Mouse (Mus musculus) limb, embryonic 14.5 days (tissue): ENCODE results near the gene Jak1. TPM values are rescaled to one million over a fixed set of nuclear protein-coding genes. Genes with fewer than 3 reads are reported as not detected.

ENCODE experiments used
- ATAC-seq: fragments of 200-750 bp; cut with Nextera tagmentation; 2 replicates; pipeline ENCODE4 v1.8.0; 2017; ENCODE audit warnings: low read depth, moderate number of reproducible peaks, moderate TSS enrichment; ENCODE audit not compliant: low FRiP score
- DNase-seq: peaks from one replicate; pipeline ENCODE4 v3.0.0-alpha.2; 2015; ENCODE audit warnings: low spot score
- H3K27ac ChIP-seq: fragments of 300-500 bp; sonication (generic); replicated peaks from 2 replicates; pipeline ENCODE4 v1.5.1; 2014; ENCODE audit warnings: low read depth, mild to moderate bottlenecking, low read length, moderate library complexity, mixed read lengths
- H3K27me3 ChIP-seq: fragments of 300-500 bp; sonication (generic); 2 replicates; pipeline ENCODE4 v1.6.1; 2014; ENCODE audit warnings: low read length, mixed read lengths; ENCODE audit not compliant: control insufficient read depth, insufficient read depth
- H3K36me3 ChIP-seq: fragments of 300-500 bp; sonication (generic); 2 replicates; pipeline ENCODE4 v1.6.1; 2014; ENCODE audit warnings: mild to moderate bottlenecking, low read length, moderate library complexity, mixed read lengths; ENCODE audit not compliant: control insufficient read depth, insufficient read depth
- H3K4me1 ChIP-seq: fragments of 300-500 bp; sonication (generic); 2 replicates; pipeline ENCODE4 v1.6.1; 2014; ENCODE audit warnings: antibody characterized with exemption, low read length, mixed read lengths; ENCODE audit not compliant: control insufficient read depth, insufficient read depth
- H3K4me2 ChIP-seq: fragments of 300-500 bp; sonication (generic); replicated peaks from 2 replicates; pipeline ENCODE4 v1.6.1; 2014; ENCODE audit warnings: low read depth, mild to moderate bottlenecking, low read length, moderate library complexity; ENCODE audit not compliant: severe bottlenecking
- H3K4me3 ChIP-seq: fragments of 300-500 bp; sonication (generic); replicated peaks from 2 replicates; pipeline ENCODE4 v1.5.1; 2014; ENCODE audit warnings: low read length
- H3K9ac ChIP-seq: fragments of 300-500 bp; sonication (generic); 2 replicates; pipeline ENCODE4 v1.6.1; 2014; ENCODE audit warnings: mild to moderate bottlenecking, low read depth, low read length, moderate library complexity; ENCODE audit not compliant: severe bottlenecking
- H3K9me3 ChIP-seq: fragments of 300-500 bp; sonication (generic); 2 replicates; pipeline ENCODE4 v1.6.1; 2016; ENCODE audit warnings: low read length; ENCODE audit not compliant: control insufficient read depth
- POLR2A ChIP-seq: fragments of 200-500 bp; IDR thresholded peaks from 2 replicates; pipeline ENCODE4 v1.8.0; 2012; ENCODE audit warnings: inconsistent platforms, mild to moderate bottlenecking, moderate library complexity, borderline replicate concordance; ENCODE audit not compliant: insufficient read depth, insufficient read length; ENCODE audit errors: extremely low read depth
- WGBS: fragments of 180-500 bp; shearing (Covaris S2); extraction: QIAGEN DNeasy Blood & Tissue Kit; methylation state at CpG from one replicate; pipeline ENCODE4 v1.1.7; 2014; 5-methylcytosine and 5-hydroxymethylcytosine counted together
- polyA plus RNA-seq, 2 experiments: library from polyadenylated mRNA; depleted of rRNA in 1 of 2; stranded (reverse) in 1 of 2; unstranded in 1 of 2; fragments of >200 nt; fragmentation: Nextera tagmentation in 1 of 2; extraction: Ambion mirVana in 1 of 2; gene quantifications; 2 replicates each; pipeline versions ENCODE4 v1.2.1 to v1.2.3; 2012 to 2014

Gene Jak1
- polyA plus RNA-seq, 2 experiments = 59.7 to 105 TPM

DNA sequence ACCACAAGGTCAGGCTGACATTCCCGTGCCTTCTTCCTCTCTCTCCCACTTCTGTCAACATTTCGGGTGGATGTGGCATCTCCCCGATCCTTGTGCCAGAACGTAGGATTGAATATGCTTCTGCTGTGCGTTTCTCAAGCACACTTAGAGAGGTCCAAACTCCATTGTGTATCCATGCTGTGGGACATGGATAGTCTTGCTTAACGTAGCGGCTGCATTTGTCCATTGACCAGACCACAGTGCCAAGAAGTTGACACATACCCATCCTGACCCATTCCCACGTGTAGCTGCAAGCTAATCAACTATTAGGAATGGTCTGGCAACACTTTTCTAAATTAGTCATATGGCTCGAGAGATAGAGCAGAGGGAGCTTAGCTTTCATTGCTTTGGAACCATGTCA, 40.0 kb upstream of the Jak1 start:
- Histone ChIP-seq H3K4me2 (no peak overlapping the region), H3K27ac (no peak overlapping the region), H3K9me3 (no peaks in the 10 kb centered on the region), H3K27me3 (no peaks in the 10 kb centered on the region), H3K36me3 (no peaks in the 10 kb centered on the region), H3K4me1 (peaks cover 14% of the 10 kb centered on the region), H3K4me3 (no peak overlapping the region), H3K9ac (no peak overlapping the region)
- no peak for ATAC-seq
- no peak for DNase-seq
- 76% methylated on average over 9 of the region's 9 CpGs for WGBS
- no peak for TF ChIP-seq POLR2A

DNA sequence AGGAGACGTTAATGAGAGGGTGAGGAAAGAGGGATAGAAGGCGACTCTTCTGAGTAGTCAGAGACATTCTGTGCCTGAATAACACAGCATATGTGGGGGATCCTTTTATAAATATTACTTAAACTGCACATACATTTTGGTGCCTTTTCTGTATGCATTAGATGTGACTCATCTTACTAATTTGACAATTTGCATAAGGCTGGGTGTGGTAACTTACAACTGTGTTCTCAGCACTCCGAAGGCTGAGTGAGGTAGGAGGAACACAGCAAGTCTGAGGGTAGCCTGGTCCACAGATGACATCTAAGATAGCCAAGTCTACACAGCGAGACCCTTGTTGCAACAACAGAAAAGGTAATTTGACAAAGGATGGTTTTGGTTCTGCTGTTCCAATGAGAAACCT, 39.0 kb upstream of the Jak1 start:
- Histone ChIP-seq H3K4me3 (no peak overlapping the region), H3K36me3 (no peaks in the 10 kb centered on the region), H3K4me2 (no peak overlapping the region), H3K27me3 (no peaks in the 10 kb centered on the region), H3K27ac (no peak overlapping the region), H3K9me3 (no peaks in the 10 kb centered on the region), H3K9ac (no peak overlapping the region), H3K4me1 (peaks cover 14% of the 10 kb centered on the region)
- 85% methylated on average over 4 of the region's 4 CpGs for WGBS
- DNase-seq (no peak), ATAC-seq (no peak)
- no peak for TF ChIP-seq POLR2A

GRCm38 (mm10) chr4:101300392-101300910, 35.4 kb upstream of the Jak1 start:
- H3K4me2 ChIP-seq = no peak overlapping the region
- no peak for DNase-seq
- no peaks in the 10 kb centered on the region for H3K27me3 ChIP-seq
- peaks cover 10% of the 10 kb centered on the region for H3K4me1 ChIP-seq
- 42% methylated on average over 4 of the region's 4 CpGs for WGBS
- no peaks in the 10 kb centered on the region for H3K36me3 ChIP-seq
- no peak for ATAC-seq
- no peak overlapping the region for H3K4me3 ChIP-seq
- no peak for TF ChIP-seq POLR2A
- H3K27ac ChIP-seq = no peak overlapping the region
- H3K9me3 ChIP-seq = no peaks in the 10 kb centered on the region
- H3K9ac ChIP-seq = no peak overlapping the region

DNA sequence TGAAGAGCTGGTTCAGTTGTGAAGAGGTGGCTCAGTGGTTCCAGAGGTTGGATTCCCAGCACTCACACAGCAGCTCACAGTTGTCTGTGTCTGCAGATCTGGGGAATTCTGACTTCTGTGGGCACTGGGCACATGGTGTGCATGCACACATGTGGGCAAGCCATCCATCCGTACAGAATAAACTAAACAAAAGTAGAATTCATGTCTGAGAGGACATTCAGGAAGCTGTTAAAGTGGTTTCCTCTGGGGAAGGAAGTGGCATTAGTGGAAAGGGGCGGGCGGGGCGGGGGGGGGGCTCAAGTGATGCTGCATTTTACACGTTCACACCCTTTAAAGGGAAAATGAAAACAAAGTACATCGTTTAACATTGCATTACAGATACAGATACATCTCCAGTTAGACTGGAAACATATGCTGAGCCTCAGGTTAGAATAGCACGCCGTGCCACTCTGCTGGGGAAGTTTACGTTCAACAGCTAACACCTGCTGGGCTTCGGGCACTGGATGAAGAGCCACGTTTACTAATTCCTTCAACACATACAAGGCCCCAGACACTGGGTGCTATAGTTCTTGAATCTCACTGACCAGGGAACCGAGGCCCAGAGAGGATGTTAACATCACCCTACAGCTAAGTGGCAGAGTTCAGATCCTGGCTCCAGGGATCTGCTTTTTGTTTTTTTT, 33.4 kb upstream of the Jak1 start:
- ATAC-seq (no peak), DNase-seq (no peak)
- Histone ChIP-seq H3K4me1 (peaks cover 11% of the 10 kb centered on the region), H3K36me3 (no peaks in the 10 kb centered on the region), H3K9me3 (no peaks in the 10 kb centered on the region), H3K27me3 (no peaks in the 10 kb centered on the region), H3K4me2 (no peak overlapping the region), H3K27ac (no peak overlapping the region), H3K4me3 (no peak overlapping the region), H3K9ac (no peak overlapping the region)
- WGBS = 49% methylated on average over 12 of the region's 12 CpGs
- no peak for TF ChIP-seq POLR2A

DNA sequence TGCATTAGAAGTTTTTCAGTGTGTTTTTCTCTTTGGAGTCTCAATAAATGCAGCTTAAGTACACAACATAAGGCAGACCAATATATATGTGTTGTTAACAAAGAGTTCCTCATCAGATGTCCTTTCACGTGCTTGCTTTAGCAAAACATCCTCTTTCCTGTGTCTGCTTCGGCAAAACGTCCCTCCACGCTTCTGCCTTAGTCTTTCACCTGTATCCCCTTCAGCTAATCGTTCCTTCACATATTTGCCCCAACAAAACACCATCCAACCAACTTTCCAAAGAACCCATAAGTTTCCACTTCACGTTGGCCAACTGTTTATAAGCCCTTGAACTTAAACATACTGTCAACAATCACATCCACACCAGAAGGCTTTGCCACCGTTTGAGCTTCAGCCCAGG, 31.8 kb upstream of the Jak1 start:
- DNase-seq = no peak
- Histone ChIP-seq H3K27ac (no peak overlapping the region), H3K4me3 (no peak overlapping the region), H3K9me3 (no peaks in the 10 kb centered on the region), H3K27me3 (peaks cover 6% of the 10 kb centered on the region; the same call in 1 of the 2 replicates), H3K9ac (no peak overlapping the region), H3K4me2 (no peak overlapping the region), H3K36me3 (no peaks in the 10 kb centered on the region), H3K4me1 (peaks cover 18% of the 10 kb centered on the region)
- TF ChIP-seq POLR2A = no peak
- ATAC-seq = no peak
- WGBS = 72% methylated on average over 7 of the region's 7 CpGs
